Comparison of ENCODE assay signal across 26 mouse cellular contexts in the genomic region with DNA sequence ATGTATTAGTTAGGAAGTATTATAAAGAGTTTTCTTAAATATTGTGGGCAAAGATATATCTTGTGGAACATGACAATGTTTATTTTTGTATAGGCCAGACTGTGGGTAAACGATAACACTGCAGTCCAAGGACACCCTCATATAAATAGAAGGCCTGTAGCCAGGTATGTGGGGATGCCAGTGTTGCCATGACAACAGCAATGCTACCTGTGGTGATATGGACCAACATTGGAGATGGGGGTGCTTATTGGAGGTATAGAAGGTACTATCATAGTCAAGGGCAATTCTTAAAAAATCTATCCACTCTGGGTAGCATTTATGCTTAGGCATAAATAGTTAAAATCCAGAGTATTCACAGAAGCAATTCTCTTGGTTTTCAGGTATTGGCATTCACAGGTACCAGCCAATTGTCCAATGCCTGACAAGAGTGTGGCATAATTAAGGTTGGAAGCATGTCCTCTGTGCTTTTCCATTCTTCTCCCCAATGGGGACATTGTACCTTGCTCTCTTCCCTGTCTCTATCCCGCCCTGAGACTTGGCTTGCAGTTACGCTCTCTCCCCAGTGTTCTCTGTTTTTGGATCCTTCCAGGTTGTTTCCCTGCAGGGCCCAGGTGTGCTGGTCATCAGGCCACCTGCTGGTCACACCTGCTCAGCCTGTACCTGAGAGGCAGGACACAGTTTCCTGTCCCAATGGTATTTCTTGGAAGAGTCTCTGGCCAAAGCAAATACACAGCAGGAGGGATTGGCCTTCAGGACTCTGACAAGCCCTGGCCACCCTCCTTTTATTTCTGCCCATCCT.
DNase-seq lines count a peak whose midpoint lies in the region; ATAC-seq lines count a peak whose summit lies in the region.
"Had no signal": no experiment of that assay in that cellular context is flagged by ENCODE, and none has a peak within 500 bp of the region (broad histone marks: within the 10 kb centered on the region; RNA-seq: fewer than 3 reads in every experiment).

No protein-coding gene starts in this region.

- H3K9me3 ChIP-seq in forebrain, embryonic 11.5 days (ENCODE audit: control insufficient read depth, low read length): no peaks in the 10 kb centered on the region
- no peaks in the 10 kb centered on the region for H3K9me3 ChIP-seq in hindbrain, embryonic 13.5 days
- H3K9me3 ChIP-seq: heart, embryonic 13.5 days; limb, embryonic 12.5 days; liver, embryonic 15.5 days; neural tube, embryonic 15.5 days; stomach, embryonic 15.5 days had no signal

- no peak overlapping the region for H3K4me2 ChIP-seq in forebrain, embryonic 11.5 days (ENCODE audit: low read depth, low read length, severe bottlenecking)
- H3K4me2 ChIP-seq in hindbrain, embryonic 13.5 days: no peak overlapping the region
- H3K4me2 ChIP-seq: heart, embryonic 13.5 days; limb, embryonic 12.5 days; liver, embryonic 15.5 days; lung, embryonic 14.5 days; neural tube, embryonic 15.5 days; stomach, embryonic 15.5 days had no signal

- intact Hi-C loops in left cerebral cortex, postnatal 4 days (cut with DNase I): no loop called here
- intact Hi-C loops in left cerebral cortex, postnatal 14 days (cut with DNase I): no loop called here

- H3K9ac ChIP-seq in forebrain, embryonic 11.5 days (ENCODE audit: low read length): no peak overlapping the region
- no peak overlapping the region for H3K9ac ChIP-seq in hindbrain, embryonic 13.5 days
- H3K9ac ChIP-seq: heart, embryonic 13.5 days; limb, embryonic 12.5 days; liver, embryonic 15.5 days; lung, embryonic 14.5 days; neural tube, embryonic 15.5 days; stomach, embryonic 15.5 days had no signal

- H3K4me3 ChIP-seq in forebrain, embryonic 11.5 days (ENCODE audit: low read depth, low read length): no peak overlapping the region
- no peak overlapping the region for H3K4me3 ChIP-seq in hindbrain, embryonic 13.5 days
- H3K4me3 ChIP-seq: heart, embryonic 13.5 days; limb, embryonic 12.5 days; liver, embryonic 15.5 days; neural tube, embryonic 15.5 days; stomach, embryonic 15.5 days had no signal

- 80% methylated on average over 3 of the region's 3 CpGs for WGBS in forebrain, embryonic 11.5 days
- WGBS in hindbrain, embryonic 13.5 days: 72% methylated on average over 3 of the region's 3 CpGs

- no peak overlapping the region for H3K27ac ChIP-seq in forebrain, embryonic 11.5 days (ENCODE audit: low read depth, low read length)
- H3K27ac ChIP-seq in hindbrain, embryonic 13.5 days: no peak overlapping the region
- H3K27ac ChIP-seq: heart, embryonic 13.5 days; kidney, postnatal 0 days; limb, embryonic 12.5 days; liver, embryonic 15.5 days; neural tube, embryonic 15.5 days; stomach, embryonic 15.5 days had no signal

- no peaks in the 10 kb centered on the region for H3K4me1 ChIP-seq in forebrain, embryonic 11.5 days (replicated peaks; ENCODE audit: control insufficient read depth, insufficient read depth, low read length)
- no peaks in the 10 kb centered on the region for H3K4me1 ChIP-seq in hindbrain, embryonic 13.5 days (replicated peaks)
- H3K4me1 ChIP-seq: heart, embryonic 13.5 days; limb, embryonic 12.5 days; liver, embryonic 15.5 days; neural tube, embryonic 15.5 days; stomach, embryonic 15.5 days had no signal

- peak; percentile 96 for ATAC-seq in cerebellum, adult (ENCODE audit: insufficient number of reproducible peaks, low FRiP score, low TSS enrichment)
- no peak for ATAC-seq in forebrain, embryonic 11.5 days (replicated peaks; ENCODE audit: low FRiP score)
- ATAC-seq in hindbrain, embryonic 13.5 days (ENCODE audit: low FRiP score): no peak
- ATAC-seq: forebrain, embryonic 14.5 days; intestine, embryonic 16.5 days had no signal

- DNase-seq in left cerebral cortex, postnatal 4 days: peak; percentile 31
- no peak for DNase-seq in left cerebral cortex, postnatal 14 days (ENCODE audit: low spot score in 2 of 2)
- peak; percentile 94 for DNase-seq in cerebellum, adult 8-10 months
- DNase-seq in cerebellum, postnatal 25 days: peak; percentile 94 to 95
- no peak for DNase-seq in forebrain, embryonic 11.5 days (ENCODE audit: low spot score)
- DNase-seq in heart, adult 8-10 months (ENCODE audit: low spot score): no peak
- DNase-seq: adrenal gland, adult 8-10 months; gastrocnemius, postnatal 25 days; heart, adult 18-20 months; heart, postnatal 10 days; kidney, adult 8-10 months; kidney, postnatal 4 days; lung, embryonic 14.5 days; lung, postnatal 14 days; right cerebral cortex, postnatal 25 days had no signal

- H3K27me3 ChIP-seq in forebrain, embryonic 11.5 days (ENCODE audit: control insufficient read depth, insufficient read depth, low read length): no peaks in the 10 kb centered on the region
- H3K27me3 ChIP-seq in hindbrain, embryonic 13.5 days: no peaks in the 10 kb centered on the region
- H3K27me3 ChIP-seq: heart, embryonic 13.5 days; limb, embryonic 12.5 days; liver, embryonic 15.5 days; neural tube, embryonic 15.5 days; stomach, embryonic 15.5 days had no signal

- no peaks in the 10 kb centered on the region for H3K36me3 ChIP-seq in forebrain, embryonic 11.5 days (ENCODE audit: control insufficient read depth, insufficient read depth, low read length)
- H3K36me3 ChIP-seq in hindbrain, embryonic 13.5 days: no peaks in the 10 kb centered on the region
- H3K36me3 ChIP-seq: G1E; heart, embryonic 13.5 days; limb, embryonic 12.5 days; liver, embryonic 15.5 days; neural tube, embryonic 15.5 days; stomach, embryonic 15.5 days had no signal

Comparison
In these comparisons a context has a peak if more than half of its experiments do, and no peak if none do; other contexts are left out.
1. DNase-seq: peak in left cerebral cortex, postnatal 4 days (single experiment), cerebellum, adult 8-10 months (single experiment) and cerebellum, postnatal 25 days (2 of 2); none in left cerebral cortex, postnatal 14 days (0 of 2), forebrain, embryonic 11.5 days (single experiment) and heart, adult 8-10 months (single experiment).